Mouse (Mus musculus) ES-E14 (cell line): Measurements from ENCODE around the gene 2810004N23Rik.

Experiments
- CHD2 ChIP-seq: IDR thresholded peaks from 2 replicates; pipeline ENCODE4 v1.6.1; 2014; ENCODE audit warnings: mild to moderate bottlenecking, low read depth, low read length, inconsistent platforms
- MAFK ChIP-seq: IDR thresholded peaks from 2 replicates; pipeline ENCODE4 v1.6.1; 2014; ENCODE audit warnings: mild to moderate bottlenecking, low read depth, low read length, inconsistent platforms; ENCODE audit not compliant: insufficient read depth
- ZC3H11A ChIP-seq: IDR thresholded peaks from 2 replicates; pipeline ENCODE4 v1.6.1; 2012; ENCODE audit warnings: low read depth, mild to moderate bottlenecking, inconsistent platforms, low read length, borderline replicate concordance
- ZNF384 ChIP-seq: IDR thresholded peaks from 2 replicates; pipeline ENCODE4 v1.6.1; 2012; ENCODE audit warnings: low read depth, low read length, inconsistent platforms

- no peak for TF ChIP-seq ZNF384
- TF ChIP-seq MAFK, result no peak
- TF ChIP-seq CHD2, result no peak
- TF ChIP-seq ZC3H11A, result no peak
Measured at GRCm38 (mm10) chr8:124792186-124792585, 70.7 kb downstream of the 2810004N23Rik start.
